Mouse (Mus musculus): ENCODE data around the gene Spag9.

The Spag9 gene

GRCm38 (mm10) chr11:94130118-94131095 is 134.5 kb downstream of the Spag9 start:
- no peak for DNase-seq (ENCODE audit: low spot score in 2 of 2)

DNA sequence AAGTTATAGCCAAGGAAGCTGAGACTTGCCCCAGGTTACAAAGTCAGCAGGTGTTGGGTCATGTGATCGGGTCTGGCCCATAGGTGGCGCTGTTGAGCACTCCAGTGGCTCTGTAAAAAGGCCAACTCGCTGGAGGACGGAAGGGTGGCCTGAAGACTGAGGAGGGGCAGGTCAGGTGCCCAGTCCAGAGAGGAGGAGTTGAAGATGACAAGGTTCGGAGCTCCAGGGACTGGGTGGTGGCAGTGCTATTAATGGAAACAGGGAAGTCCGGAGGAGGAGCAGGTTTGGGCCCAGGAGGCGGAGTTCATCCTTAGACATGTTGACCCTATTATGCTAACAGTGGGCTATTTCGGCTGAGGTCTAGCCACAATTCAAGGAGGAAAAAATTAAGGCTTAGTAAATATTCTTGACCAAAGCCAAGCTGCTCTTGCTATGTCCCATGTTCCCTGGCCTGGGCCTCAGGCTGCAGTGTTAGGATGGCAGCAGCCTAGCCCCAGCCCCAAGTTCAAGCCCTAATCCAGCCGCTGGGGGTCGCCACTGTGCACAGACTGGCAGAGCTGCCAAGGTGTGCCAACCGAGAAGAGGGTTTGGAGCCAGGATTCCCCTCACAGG is 137.6 kb downstream of the Spag9 start:
- peak; percentile 80 to 84 for DNase-seq (ENCODE audit: low spot score in 2 of 2)

- DNase-seq (ENCODE audit: low spot score in 2 of 2): no peak
Observed at GRCm38 (mm10) chr11:94134076-94134838, 138.4 kb downstream of the Spag9 start.

DNA sequence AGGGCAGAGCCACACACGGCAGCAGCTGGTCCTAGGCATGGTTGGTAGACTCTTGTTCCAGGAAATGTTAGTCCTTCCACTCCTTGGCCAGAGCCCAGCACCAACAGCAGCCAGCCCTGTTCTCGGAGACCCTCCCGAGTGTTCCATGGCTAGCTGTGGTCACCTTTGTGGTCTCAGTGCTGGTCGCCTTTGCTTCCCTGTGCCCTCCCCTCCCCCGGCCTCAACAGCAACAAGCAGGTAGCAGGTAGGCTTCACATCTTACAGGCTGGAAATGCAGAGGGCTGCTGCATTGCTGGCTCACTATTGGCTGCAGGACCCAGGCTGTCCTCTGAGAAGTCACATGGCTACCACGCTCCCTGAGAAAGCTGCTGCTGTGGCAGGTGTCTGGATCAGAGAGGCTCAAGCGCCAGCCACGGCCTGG is 139.7 kb downstream of the Spag9 start:
- no peak for DNase-seq (ENCODE audit: low spot score in 2 of 2)

- DNase-seq (ENCODE audit: low spot score in 2 of 2): no peak
Observed at GRCm38 (mm10) chr11:94136656-94137055, 140.8 kb downstream of the Spag9 start.

- DNase-seq (ENCODE audit: low spot score in 2 of 2): no peak
Observed at GRCm38 (mm10) chr11:94137326-94138061, 141.6 kb downstream of the Spag9 start.

DNA sequence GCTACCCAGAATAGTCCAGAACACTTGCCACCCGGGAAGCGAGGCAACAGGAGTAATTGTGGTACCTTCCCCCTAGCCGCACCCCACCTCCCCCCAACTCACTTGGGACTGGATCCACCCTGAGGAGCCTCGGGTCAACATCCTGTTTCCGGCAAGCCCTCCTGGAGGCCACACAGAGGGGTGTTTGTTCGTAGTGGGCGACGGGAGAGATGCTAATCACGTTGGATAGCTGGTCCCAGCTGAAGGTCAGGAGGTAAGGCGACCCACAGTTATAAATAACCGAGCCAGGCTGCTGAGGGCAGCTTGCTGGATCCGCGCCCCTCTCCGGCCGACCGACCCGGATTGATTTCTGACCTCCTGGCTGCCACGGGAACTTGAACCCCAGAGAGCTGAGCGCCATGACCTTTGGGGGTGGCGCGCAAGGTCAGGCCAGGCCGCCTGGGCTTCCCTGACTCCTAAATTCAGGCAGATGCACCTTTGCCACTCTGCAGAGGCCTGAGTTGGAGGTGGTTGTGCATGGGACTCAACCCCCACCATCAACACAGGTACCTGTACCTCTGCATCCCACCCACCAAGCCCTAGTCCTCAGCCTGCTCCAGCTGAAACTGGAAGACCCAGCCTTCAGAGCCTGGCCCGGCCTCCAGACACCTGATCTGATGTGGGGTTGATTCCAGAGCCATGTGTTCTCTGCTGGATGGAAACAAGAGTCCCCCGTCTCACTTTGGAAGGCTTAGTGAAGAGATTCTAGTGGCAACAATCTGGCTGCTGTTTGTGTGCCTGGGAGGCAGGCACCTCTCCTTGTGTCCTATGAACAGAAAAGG is 142.7 kb downstream of the Spag9 start:
- no peak for DNase-seq (ENCODE audit: low spot score in 2 of 2)

DNA sequence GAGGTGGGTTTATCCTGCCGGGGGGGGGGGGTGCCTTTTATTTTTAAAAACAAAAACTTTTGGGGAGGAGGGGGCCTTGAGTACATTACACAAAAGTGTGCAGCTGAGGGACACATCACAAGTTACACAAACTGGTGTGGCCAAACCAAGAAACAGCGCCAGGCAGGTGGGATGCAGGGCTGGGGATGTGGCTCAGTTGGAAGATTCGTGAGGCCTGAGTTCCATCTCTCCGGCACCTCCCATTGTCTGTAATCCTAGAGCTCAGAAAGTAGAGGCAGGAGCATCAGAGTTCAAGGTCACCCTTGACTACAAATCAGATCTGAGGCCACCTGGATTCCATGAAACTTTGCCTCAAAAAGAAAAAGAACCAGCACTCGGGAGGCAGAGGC is 143.3 kb downstream of the Spag9 start:
- DNase-seq (ENCODE audit: low spot score in 2 of 2): no peak

DNA sequence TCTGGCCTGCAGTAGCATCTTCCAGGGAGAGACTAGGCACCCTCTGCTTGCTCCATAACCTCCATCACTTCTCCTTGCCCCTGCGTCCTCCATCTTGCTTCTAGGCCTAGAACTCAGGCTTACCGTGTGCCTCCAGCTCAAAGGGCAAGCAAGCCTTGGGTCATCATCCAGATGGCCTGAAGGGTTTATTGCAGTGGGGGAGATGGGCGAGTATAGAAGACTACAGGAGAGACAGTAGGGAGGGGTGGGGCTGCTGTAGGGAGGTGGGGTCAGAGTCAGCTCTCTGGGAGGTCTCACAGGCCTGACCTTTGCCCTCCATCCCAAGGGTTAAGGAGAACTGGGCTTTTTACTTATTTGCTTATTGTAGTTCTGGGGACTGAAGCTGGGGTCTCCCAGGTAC is 144.6 kb downstream of the Spag9 start:
- DNase-seq (ENCODE audit: low spot score in 2 of 2): no peak

DNA sequence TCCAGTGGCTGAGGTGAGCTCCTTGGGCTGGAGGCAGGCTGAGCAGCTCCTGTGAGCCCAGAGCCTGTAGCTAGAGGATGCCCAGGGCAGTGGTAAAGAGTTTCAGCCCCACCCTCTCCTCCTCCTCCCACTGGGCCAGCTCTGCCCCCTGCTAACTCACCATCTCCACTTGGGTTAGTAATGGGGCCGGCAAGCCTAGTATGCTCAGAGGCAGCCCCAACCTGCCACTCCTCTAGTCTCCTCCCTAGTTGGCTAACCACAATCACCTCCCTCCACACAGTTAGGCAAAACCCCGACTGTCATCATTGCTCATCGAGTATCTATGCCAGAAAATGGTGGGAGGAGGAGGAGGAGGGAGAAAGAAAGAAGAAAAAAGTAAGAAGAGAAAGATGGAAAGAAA is 145.7 kb downstream of the Spag9 start:
- DNase-seq (ENCODE audit: low spot score in 2 of 2): no peak

- DNase-seq (ENCODE audit: low spot score in 2 of 2): no peak
Observed at GRCm38 (mm10) chr11:94143336-94143735, 147.4 kb downstream of the Spag9 start.

- DNase-seq (ENCODE audit: low spot score in 2 of 2): peak; percentile 80 to 89
Observed at GRCm38 (mm10) chr11:94144771-94145539, 149.1 kb downstream of the Spag9 start.

DNA sequence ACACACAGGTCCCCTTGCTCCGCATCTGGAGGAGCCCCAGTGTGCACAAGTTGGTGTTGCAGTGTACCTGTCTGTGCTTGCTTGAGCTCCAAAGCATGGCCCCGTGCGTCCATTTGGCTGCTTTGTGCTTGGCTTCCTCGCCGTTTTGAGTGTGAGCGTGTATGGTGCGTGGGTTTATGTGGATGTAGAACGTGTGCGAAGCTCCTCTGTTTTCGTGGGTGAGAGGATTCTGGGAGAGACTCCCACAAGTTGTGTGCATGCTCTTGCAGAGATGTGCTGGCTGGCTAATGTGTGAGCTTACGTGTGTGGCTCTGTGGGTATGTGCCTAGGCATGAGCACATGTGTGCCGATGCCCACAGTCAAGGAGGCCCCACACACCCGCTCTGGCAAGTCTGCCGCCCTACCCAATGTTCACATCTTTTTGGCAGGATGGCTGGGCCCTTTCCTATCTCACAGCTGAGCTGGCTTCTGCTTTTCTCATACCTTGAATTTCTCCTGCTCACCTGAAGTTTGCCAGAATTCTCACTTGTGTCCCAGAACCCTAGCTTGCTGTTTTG is 150.2 kb downstream of the Spag9 start:
- DNase-seq (ENCODE audit: low spot score in 2 of 2): peak; percentile 36 to 50

GRCm38 (mm10) chr11:94146733-94147485 is 151.0 kb downstream of the Spag9 start:
- no peak for DNase-seq (ENCODE audit: low spot score in 2 of 2)

DNA sequence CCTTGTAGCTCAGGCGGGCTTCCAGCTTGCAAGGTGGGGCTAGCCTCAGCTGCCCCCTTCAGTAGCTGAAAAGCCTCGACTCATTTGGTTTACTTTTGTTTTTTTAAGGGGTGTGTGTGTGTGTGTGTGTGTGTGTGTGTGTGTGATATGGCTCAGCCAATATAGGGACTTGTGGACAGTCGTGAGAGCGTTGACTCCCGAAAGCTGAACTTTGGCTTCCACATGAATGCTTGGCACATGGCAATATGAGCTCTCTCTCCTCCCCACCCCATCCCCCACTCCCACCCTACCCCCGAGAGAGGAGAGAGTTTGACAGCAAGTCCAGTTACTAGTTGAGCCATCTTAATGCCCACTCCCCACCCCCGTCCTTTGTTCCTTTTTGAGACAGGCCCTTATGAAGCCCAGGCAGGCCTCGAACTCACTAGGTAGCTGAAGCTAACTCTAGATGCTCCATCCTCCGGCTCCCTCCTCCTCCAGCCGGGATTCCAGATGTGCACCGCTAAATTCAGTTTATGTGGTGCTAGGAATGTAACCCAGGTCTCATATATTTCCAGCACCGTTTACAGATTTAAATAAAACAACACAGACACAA is 152.3 kb downstream of the Spag9 start:
- no peak for DNase-seq (ENCODE audit: low spot score in 2 of 2)

DNA sequence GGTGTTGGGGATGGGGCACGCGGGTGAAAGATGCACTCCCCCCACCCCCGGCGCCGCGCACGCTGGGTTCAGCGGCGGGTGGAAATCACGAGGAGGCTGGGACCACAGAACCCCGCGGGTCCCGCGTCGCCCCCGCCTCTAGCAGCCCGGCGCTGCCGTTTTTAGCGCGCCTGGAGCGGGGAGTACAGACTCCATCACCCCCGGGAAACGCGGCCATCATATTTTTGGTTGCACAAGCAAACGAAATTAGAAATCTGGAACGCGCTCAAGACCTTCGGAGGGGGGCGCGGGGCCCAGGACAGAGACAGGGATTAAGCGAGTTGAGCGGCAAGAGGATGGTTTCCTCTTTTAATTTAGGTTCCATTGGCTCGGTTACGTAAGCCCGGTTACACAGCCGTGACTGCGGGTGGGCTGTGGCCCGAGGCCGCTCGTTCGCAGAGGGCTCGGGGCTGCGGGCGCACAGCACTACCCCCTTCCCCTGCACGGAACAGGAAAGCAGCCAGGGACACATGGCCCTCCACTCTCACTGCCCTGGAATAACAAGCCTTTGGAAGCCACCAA is 153.1 kb downstream of the Spag9 start:
- peak; percentile 78 to 81 for DNase-seq (ENCODE audit: low spot score in 2 of 2)

DNA sequence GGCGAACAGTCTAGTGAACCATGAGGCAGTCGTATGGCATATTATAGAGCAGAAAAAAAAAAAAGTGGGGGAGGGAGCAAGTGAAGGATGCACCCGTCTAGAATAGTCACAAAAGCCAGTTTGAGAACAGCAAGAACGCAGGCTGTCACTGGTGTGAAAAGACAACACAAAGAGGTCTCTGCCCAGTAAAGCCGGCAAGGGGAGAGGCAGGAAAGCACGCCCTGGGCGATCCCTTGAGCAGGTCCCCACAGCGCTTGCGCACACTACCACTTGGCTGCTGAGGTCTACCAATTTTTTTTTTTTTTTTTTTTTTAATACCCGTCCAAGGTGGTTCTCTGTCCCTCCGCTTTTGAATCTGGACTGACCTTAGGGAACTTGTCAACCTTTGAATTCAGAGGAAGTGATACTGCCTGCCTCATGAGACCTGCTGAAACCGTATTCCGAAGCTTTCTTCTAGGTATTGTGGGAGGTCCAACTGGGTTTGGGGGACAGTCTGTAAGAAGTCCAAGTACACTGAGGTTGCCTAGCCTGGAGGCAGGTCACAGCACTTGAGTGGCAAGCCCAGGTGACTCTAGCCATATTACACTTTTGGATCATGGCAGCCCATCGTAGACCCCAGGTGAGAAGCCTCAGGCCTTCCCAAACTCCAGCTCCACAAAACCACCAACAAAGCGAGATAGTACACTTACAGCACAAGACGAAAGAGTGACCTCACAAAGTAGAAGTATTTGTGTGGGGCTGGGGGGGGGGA is 153.8 kb downstream of the Spag9 start:
- DNase-seq (ENCODE audit: low spot score in 2 of 2): peak in 1 of 2 experiments; percentile 30

Data from right cerebral cortex, adult 2 months (tissue).